Mouse (Mus musculus) cortical plate, adult 2 months (tissue): ENCODE results near the gene Casp1. TPM values are rescaled to one million over a fixed set of nuclear protein-coding genes. Genes with fewer than 3 reads are reported as not detected.

Experiments used
- H3K27ac ChIP-seq: fragments of 200-500 bp; 2 replicates; pipeline ENCODE4 v1.5.1; 2012; ENCODE audit warnings: low read length, control low read depth, inconsistent platforms; ENCODE audit not compliant: insufficient read depth
- H3K4me1 ChIP-seq: fragments of 200-500 bp; 2 replicates; pipeline ENCODE4 v1.6.1; 2011; ENCODE audit warnings: low read length; ENCODE audit not compliant: control insufficient read depth, insufficient read depth
- H3K4me3 ChIP-seq: fragments of 200-500 bp; 2 replicates; pipeline ENCODE4 v1.5.1; 2011; ENCODE audit warnings: mild to moderate bottlenecking, low read length, control low read depth; ENCODE audit not compliant: insufficient read depth
- CTCF ChIP-seq: fragments of 200-500 bp; IDR thresholded peaks from 2 replicates; pipeline ENCODE4 v1.5.1; 2011; ENCODE audit warnings: mild to moderate bottlenecking, control low read depth, low read length; ENCODE audit not compliant: insufficient read depth; ENCODE audit errors: extremely low read depth
- POLR2A ChIP-seq: fragments of 200-500 bp; IDR thresholded peaks from 2 replicates; pipeline ENCODE4 v1.6.1; 2011; ENCODE audit warnings: mild to moderate bottlenecking, low read length, control low read depth; ENCODE audit not compliant: insufficient read depth; ENCODE audit errors: extremely low read depth
- polyA plus RNA-seq: library from polyadenylated mRNA; depleted of rRNA; stranded (reverse); fragments of >200 nt; gene quantifications from 2 replicates; pipeline ENCODE4 v1.2.3, GENCODE M21; 2012

The Casp1 gene
- polyA plus RNA-seq, 1 experiment = 2.3 TPM

GRCm38 (mm10) chr9:5310112-5310511 lies 11.8 kb downstream of the Casp1 start:
- no peak for TF ChIP-seq CTCF
- no peak for TF ChIP-seq POLR2A
- Histone ChIP-seq H3K27ac (no peak overlapping the region), H3K4me1 (no peaks in the 10 kb centered on the region), H3K4me3 (no peak overlapping the region)

GRCm38 (mm10) chr9:5311435-5311834 lies 13.1 kb downstream of the Casp1 start:
- no peak for TF ChIP-seq CTCF
- no peak for TF ChIP-seq POLR2A
- no peak overlapping the region for H3K4me3 ChIP-seq
- no peak overlapping the region for H3K27ac ChIP-seq
- no peaks in the 10 kb centered on the region for H3K4me1 ChIP-seq

GRCm38 (mm10) chr9:5328204-5328603 lies 29.9 kb downstream of the Casp1 start:
- Histone ChIP-seq H3K27ac (no peak overlapping the region), H3K4me1 (no peaks in the 10 kb centered on the region), H3K4me3 (no peak overlapping the region)
- TF ChIP-seq CTCF (no peak), POLR2A (no peak)

DNA sequence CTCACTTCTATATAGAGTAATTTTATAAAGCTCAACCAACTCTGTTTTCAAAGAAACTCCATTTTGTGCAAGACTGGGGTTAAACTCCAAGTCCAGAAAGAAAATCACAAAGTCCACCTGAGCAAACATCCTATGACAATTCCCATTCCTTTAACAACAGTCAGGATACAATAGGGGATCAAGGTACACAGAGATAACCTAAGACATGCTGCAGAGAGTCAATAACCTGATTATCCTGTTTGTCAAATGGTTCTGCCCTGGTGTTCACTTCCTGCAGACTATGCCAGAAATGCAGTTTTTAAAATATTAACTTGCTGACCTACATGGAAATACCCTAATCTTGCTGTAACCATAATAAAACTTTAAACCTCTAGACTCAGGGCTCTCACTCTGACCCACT lies 34.1 kb downstream of the Casp1 start:
- Histone ChIP-seq H3K4me1 (no peaks in the 10 kb centered on the region), H3K27ac (no peak overlapping the region), H3K4me3 (no peak overlapping the region)
- TF ChIP-seq POLR2A = no peak
- no peak for TF ChIP-seq CTCF

DNA sequence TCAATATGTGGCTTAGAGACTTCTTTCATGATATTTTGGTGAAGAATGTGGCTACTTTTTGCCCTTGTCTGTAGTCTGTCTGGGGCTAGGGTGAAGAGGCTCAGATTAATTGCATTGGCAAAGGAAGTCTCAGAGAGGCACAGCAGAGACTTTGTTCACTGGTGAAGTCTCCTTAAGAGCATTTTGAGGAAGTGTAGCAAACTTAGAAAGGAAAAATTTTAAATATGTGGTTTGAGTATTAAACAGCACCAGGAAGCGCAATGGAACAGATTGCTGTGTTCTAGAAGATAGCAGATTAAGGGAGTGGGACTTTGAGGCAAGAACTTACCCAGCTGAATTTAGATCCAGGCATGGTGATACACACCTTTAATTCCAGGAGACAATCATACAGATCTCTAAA lies 35.1 kb downstream of the Casp1 start:
- Histone ChIP-seq H3K4me1 (no peaks in the 10 kb centered on the region), H3K4me3 (no peak overlapping the region), H3K27ac (no peak overlapping the region)
- TF ChIP-seq CTCF = no peak
- no peak for TF ChIP-seq POLR2A

DNA sequence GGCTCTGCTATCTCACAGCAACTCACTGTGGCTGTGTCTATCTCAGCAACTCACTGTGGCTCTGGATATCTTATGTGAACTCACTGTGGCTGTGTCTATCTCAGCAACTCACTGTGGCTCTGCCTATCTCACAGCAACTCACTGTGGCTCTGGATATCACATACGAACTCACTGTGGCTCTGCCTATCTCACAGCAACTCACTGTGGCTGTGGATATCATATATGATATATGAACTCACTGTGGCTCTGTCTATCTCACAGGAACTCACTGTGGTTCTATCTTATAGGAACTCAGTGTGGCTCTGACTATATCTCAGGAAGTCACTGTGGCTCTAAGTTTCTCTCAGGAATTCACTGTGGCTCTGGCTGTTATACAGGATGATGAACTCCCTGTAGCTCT lies 44.8 kb downstream of the Casp1 start:
- TF ChIP-seq POLR2A = no peak
- TF ChIP-seq CTCF = no peak
- H3K27ac ChIP-seq = no peak overlapping the region
- H3K4me1 ChIP-seq = no peaks in the 10 kb centered on the region
- no peak overlapping the region for H3K4me3 ChIP-seq

- H3K27ac ChIP-seq = no peak overlapping the region
- no peaks in the 10 kb centered on the region for H3K4me1 ChIP-seq
- no peak for TF ChIP-seq CTCF
- no peak for TF ChIP-seq POLR2A
- no peak overlapping the region for H3K4me3 ChIP-seq
Observed at GRCm38 (mm10) chr9:5344090-5344489, 45.8 kb downstream of the Casp1 start.

DNA sequence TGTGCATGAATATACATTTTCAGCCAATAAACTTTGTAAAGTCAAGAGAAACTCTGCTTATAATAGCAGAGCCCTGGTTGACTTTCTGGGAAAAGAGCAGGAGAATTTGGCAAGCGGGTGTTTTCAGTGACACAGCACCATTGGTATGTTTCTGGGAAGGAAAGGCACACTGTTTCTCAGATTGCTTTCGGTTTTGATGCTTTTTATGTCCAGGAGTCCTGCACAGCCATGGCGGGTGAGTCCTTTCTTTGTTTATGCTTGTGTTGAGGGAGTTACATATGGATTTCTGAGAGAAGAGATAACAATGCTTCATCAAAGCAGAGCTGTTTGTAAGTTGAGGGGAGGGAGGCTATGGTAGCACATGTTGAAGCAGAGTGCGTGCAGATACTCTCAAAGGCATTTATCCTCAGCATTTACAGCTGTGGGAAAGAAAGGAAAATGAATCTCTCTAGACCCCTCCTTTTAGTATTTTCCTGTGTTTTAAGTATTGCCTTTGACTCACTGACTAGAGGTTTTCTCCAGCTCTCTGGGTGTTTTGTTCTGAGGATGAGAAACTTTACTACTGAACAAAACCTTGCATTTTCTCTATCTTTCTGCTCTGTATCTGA lies 47.1 kb downstream of the Casp1 start, which contains the start of gene Casp12:
Casp12 (plus strand) TSS at position 140 of the 608 bp plus-strand sequence.
- TF ChIP-seq CTCF (no peak), POLR2A (no peak)
- Histone ChIP-seq H3K4me1 (no peaks in the 10 kb centered on the region), H3K4me3 (no peak within 1 kb of the TSS), H3K27ac (no peak within 1 kb of the TSS)

- no peak for TF ChIP-seq POLR2A
- TF ChIP-seq CTCF = no peak
Observed at GRCm38 (mm10) chr9:5347381-5347780, 49.1 kb downstream of the Casp1 start.

DNA sequence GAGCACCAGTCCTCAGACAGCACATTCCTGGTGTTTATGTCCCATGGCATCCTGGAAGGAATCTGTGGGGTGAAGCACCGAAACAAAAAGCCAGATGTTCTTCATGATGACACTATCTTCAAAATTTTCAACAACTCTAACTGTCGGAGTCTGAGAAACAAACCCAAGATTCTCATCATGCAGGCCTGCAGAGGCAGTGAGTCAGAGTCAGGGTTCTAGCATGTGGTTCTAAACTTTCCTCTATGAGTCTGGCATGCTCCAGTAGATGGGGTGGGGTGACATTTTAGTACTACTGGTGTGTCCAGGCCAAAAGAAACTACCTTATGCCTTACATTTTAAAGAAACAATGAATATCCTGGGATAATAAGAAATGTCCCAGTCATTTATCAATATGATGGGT lies 55.4 kb downstream of the Casp1 start:
- H3K27ac ChIP-seq = no peak overlapping the region
- TF ChIP-seq POLR2A (no peak), CTCF (no peak)
- no peak overlapping the region for H3K4me3 ChIP-seq
- no peaks in the 10 kb centered on the region for H3K4me1 ChIP-seq

More at GRCm38 (mm10) chr9:5347381-5347780, 49.1 kb downstream of the Casp1 start:
- H3K4me1 ChIP-seq = no peaks in the 10 kb centered on the region
- no peak overlapping the region for H3K4me3 ChIP-seq
- H3K27ac ChIP-seq = no peak overlapping the region
